Mouse (Mus musculus) bone marrow, adult 2 months (tissue): Measurements from ENCODE around the gene Serinc5. TPM values are rescaled to one million over a fixed set of nuclear protein-coding genes. Genes with fewer than 3 reads are reported as not detected.

ENCODE experiments used
- H3K27ac ChIP-seq: fragments of 200-500 bp; 2 replicates; pipeline ENCODE4 v1.5.1; 2012; ENCODE audit warnings: low read depth, mild to moderate bottlenecking, control low read depth, inconsistent platforms, low read length; ENCODE audit not compliant: control insufficient read depth, poor library complexity, insufficient read depth
- H3K4me1 ChIP-seq: fragments of 200-500 bp; 2 replicates; pipeline ENCODE4 v1.6.1; 2011; ENCODE audit warnings: low read length; ENCODE audit not compliant: control insufficient read depth, insufficient read depth
- H3K4me3 ChIP-seq: fragments of 200-500 bp; replicated peaks from 2 replicates; pipeline ENCODE3; 2011; ENCODE audit warnings: mild to moderate bottlenecking, low read depth, low read length, control low read depth; ENCODE audit not compliant: control insufficient read depth
- CTCF ChIP-seq: fragments of 200-500 bp; IDR thresholded peaks from 2 replicates; pipeline ENCODE4 v1.5.1; 2011; ENCODE audit warnings: low read length, control low read depth; ENCODE audit not compliant: control insufficient read depth, insufficient read depth
- POLR2A ChIP-seq: fragments of 200-500 bp; IDR thresholded peaks from 2 replicates; pipeline ENCODE4 v1.6.1; 2011; ENCODE audit warnings: low read depth, mild to moderate bottlenecking, control low read depth, low read length, borderline replicate concordance; ENCODE audit not compliant: control insufficient read depth
- WGBS: fragments of 180-500 bp; shearing (Covaris S2); methylation state at CpG from one replicate; pipeline ENCODE4 v1.1.7; 2018; 5-methylcytosine and 5-hydroxymethylcytosine counted together
- polyA plus RNA-seq: library from polyadenylated mRNA; stranded (reverse); fragments of >200 nt; gene quantifications from 2 replicates; pipeline ENCODE4 v1.2.4, GENCODE M21; 2011; ENCODE audit warnings: low replicate concordance; ENCODE audit not compliant: missing spikeins, insufficient read depth, insufficient read length

The Serinc5 gene
- polyA plus RNA-seq, 1 experiment = 17.4 TPM

DNA sequence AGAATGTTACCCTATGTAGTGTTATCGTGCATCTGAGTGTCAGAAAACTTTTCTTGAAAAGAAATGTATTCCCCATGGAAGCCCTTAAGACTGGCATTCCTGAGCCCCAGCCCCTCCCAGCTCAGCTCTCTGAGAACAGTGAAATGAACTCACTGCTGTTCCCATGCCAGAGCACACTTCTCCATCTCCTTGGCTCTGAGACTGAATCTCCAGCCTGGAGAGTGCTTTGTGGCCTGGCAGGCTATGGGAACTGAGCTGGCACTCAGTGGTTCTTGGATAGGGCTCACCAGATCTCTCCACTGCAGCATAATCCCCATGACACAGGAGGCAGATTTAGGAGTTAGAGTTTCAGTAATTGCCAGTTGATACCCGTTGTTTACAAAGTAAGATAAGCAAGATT, 36.8 kb downstream of the Serinc5 start:
- Histone ChIP-seq H3K4me3 (no peak overlapping the region), H3K4me1 (no peaks in the 10 kb centered on the region; the same call in none of the 2 replicates), H3K27ac (no peak overlapping the region)
- TF ChIP-seq POLR2A = no peak
- no peak for TF ChIP-seq CTCF
- whole genome bisulfite sequencing = 84% methylated on average over 2 of the region's 2 CpGs

DNA sequence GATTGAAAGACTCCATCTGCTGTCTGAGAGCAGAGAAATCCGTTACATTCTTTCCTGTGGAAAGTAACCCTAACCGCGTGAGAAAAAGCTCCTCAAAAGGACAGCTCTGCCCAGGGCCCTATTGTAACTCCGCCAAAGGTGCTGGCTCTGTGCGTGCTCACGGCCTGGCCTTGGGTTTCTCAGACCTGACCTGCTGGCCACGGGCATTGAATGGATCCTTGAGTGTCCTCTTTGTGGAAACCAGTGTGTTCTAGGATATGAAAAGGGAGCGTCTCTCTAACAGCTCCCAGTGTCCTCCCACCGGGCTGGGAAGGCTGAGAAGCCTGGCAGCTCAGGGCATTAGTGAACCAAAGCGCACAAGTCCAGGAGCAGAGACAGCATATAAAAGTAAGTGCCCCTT, 38.2 kb downstream of the Serinc5 start:
- no peak overlapping the region for H3K27ac ChIP-seq
- TF ChIP-seq POLR2A (no peak), CTCF (no peak)
- H3K4me3 ChIP-seq = no peak overlapping the region
- no peaks in the 10 kb centered on the region; the same call in none of the 2 replicates for H3K4me1 ChIP-seq
- 92% methylated on average over 10 of the region's 10 CpGs for WGBS

DNA sequence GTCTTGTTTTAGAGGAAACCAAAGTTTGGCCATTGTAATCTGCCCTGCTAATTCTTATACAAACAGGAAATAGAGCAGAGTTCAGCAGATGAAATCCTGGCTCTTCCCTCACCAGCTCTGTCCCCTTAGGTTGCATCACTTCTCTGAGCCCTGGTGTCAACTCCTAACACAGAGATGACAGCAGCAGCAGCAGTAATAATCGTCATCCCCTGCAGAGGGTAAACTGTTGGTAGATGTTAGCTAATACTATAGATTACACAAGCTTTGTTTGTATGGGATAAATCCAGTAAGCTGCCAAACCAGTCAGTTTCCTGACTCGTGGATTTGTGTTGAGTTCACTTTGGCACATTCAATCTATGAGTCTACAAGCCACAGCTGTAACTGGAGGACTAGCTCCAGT, 40.1 kb downstream of the Serinc5 start:
- no peak overlapping the region for H3K27ac ChIP-seq
- H3K4me1 ChIP-seq = no peaks in the 10 kb centered on the region; the same call in none of the 2 replicates
- no peak for TF ChIP-seq POLR2A
- TF ChIP-seq CTCF = no peak
- H3K4me3 ChIP-seq = no peak overlapping the region
- WGBS = 32% methylated on average over 2 of the region's 2 CpGs

DNA sequence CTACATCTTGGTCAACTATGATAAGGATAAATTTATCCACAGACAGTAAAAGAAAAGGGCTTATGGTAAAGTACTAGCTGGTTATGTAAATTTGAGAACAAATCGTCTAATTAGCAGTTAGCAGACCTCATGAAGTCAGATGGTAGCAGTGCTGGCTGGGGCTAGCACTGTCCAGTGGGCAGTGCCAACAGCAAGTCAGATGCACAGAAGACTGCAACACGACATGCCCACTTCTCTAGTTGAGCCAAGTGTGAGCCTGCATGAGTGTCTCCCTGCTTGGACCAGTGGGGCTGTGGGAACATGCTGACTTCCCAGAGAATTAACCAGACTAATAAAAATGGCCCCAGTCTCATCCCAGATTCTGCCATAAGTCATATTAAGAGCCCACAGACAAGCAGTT, 41.6 kb downstream of the Serinc5 start:
- Histone ChIP-seq H3K4me3 (no peak overlapping the region), H3K27ac (no peak overlapping the region), H3K4me1 (no peaks in the 10 kb centered on the region; the same call in 1 of the 2 replicates)
- 67% methylated on average over 2 of the region's 2 CpGs for WGBS
- TF ChIP-seq CTCF = no peak
- TF ChIP-seq POLR2A = no peak

DNA sequence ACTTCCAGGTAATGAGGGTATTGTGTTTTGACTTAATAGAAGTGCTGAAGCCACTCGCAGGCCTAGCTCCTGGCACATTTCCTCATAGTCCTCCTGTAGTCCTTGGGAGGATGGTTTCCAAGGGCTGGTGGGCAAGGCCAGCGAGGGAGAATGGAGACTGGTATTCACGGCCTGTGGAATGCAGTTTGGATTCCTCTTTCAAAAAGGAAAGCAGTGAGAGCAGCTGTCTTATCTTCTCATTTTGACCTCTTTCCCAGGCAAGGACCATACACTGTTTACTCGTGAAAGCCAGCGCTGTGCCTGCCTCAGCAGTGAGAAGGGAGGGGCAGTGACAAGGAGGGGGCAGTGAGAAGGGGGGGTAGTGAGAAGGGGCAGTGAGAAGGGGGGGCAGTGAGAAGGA, 42.4 kb downstream of the Serinc5 start:
- TF ChIP-seq CTCF (no peak), POLR2A (no peak)
- 73% methylated on average over 5 of the region's 5 CpGs for WGBS
- Histone ChIP-seq H3K27ac (no peak overlapping the region), H3K4me1 (no peaks in the 10 kb centered on the region; the same call in 1 of the 2 replicates), H3K4me3 (no peak overlapping the region)

DNA sequence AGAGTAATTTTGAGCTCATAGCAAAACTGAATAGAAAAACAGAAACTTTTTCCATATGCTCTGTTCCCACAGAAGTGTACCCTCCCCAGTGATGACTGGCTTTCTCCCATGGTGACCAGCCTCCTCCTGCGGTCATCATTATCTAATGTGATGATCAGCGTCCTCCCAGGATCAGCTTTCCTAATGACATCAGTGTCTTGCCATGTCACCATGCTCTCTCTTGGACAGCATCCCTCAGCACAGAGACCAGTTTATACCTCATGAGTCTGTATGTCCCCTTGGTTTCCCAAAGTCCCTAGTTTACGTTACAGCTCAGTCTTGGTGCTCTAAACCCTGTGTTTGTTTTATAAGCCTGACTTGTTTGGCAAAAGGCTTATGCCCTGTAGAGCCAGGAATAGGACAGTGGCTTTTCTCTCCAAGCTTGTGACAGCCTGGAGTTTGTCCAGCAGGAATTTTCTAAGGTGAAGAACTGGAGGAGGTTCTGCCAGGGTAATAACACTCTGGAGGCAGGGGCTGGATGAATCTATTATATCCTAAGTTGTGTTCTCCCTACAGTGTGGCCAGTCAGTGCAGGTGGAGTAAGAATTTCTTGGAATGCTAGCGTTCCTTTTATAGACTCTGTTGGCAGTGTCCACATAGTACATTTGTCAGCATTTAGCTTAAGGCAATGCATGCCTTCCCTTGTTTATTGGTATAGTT, 46.1 kb downstream of the Serinc5 start:
- WGBS = 88% methylated on average over 4 of the region's 4 CpGs
- no peaks in the 10 kb centered on the region; the same call in 1 of the 2 replicates for H3K4me1 ChIP-seq
- no peak for TF ChIP-seq POLR2A
- no peak for TF ChIP-seq CTCF

DNA sequence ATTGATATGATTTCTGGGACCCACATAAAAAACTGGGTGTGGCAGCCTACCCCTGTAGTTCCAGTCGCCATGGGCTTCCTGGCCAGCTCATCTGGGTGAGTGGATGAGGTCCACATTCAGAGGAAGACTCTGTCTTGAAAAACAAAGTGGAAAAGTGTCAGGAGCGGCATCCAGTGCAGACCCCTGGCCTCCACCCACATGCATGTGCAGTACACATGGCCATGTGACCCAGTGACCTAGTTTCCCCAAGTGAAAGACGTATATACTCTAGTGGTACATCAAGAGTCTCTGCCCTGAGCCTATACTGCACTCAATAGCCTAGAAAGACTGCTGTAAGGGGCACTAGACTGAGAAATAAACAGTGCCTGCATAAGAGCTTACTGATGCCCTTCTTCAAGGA, 48.7 kb downstream of the Serinc5 start:
- Histone ChIP-seq H3K27ac (no peak overlapping the region), H3K4me3 (no peak overlapping the region), H3K4me1 (no peaks in the 10 kb centered on the region; the same call in 1 of the 2 replicates)
- WGBS = 74% methylated on average over 3 of the region's 3 CpGs
- TF ChIP-seq CTCF = no peak
- TF ChIP-seq POLR2A = no peak

More for the DNA sequence above, 46.1 kb downstream of the Serinc5 start:
- Histone ChIP-seq H3K27ac (no peak overlapping the region), H3K4me3 (no peak overlapping the region)

DNA sequence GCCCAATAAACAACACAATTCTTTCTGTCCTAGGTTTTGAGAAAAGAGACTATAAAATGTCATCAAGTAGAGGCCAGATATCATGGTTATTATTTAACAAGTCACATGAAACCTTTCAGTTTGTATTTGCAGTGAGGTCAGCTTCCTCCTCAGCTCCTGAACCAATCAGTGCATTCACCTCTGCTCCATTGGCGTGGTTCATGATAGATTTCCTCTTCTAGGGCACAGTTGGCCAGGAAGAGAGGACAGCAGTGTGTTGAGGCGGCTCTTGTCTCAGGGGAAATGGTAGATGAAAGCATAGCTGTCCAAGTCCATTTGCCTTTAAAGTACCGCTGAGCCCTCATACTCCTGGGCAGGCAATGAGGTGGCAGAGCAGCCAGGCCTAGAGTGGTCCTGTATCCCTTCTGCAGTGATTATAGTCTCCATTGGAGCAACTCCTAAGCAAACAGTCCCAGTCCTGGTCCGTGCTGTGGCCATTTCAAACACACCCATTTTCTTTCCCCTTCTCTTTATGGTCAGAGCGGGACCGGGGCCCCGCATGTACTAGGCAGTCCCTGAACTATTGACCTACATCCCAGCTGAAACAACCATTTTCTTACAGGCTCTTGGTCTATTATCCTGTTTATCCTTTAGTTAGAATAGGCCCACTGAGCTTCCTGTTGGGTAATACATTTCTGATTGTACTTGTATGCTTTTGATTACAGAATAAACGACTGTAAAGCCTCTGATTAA, 51.8 kb downstream of the Serinc5 start:
- no peak overlapping the region for H3K4me3 ChIP-seq
- 84% methylated on average over 8 of the region's 8 CpGs for WGBS
- no peak overlapping the region for H3K27ac ChIP-seq
- TF ChIP-seq CTCF (no peak), POLR2A (no peak)
- no peaks in the 10 kb centered on the region; the same call in 1 of the 2 replicates for H3K4me1 ChIP-seq
